Mouse (Mus musculus): ENCODE measurements at regions not wholly inside any gene's neighbourhood (a gene's known extent, or its start where the extent isn't known, plus 50 kb on each side); places are given as distances from the start of the nearest gene placed in this dataset.

DNA sequence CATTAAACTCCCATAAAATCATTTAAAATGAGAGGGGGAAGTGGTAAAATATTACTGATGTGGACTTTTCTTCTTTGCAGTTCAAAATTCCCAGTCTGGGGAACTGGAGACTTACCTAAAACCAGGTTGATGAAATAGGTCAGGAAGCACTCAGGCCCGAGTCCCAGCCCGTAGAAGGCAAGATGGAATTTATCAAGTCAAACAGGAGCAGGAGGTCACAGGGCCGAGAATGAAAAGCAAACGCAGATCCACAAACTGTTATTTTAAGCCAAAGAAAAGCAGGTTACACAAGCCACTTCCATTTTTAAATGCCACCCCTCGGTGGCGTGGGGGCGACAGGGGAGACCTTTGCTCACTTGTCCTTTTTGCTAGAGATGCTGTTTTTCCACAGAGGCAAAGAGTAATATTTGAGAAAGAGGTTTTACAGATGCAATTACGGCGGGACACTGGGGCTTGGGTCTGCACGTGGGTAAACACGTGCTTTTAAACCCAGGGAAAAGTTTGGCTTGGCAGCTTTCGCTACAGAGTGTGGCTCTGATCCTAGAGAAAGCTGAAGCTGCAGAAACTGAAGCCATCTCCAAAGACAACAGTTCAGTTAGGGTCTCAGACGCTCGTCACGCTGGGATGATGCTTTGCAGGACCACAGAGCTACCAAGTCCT is 241.0 kb upstream of the Lyplal1 start:
- TF ChIP-seq CTCF (conservative IDR thresholded peaks at IDR 0.05; ENCODE audit: low read length), result no peak
- TF ChIP-seq POU5F1 (IDR thresholded peaks at IDR 0.05; ENCODE audit: borderline replicate concordance, low read length), result no peak
- TF ChIP-seq NANOG (IDR thresholded peaks at IDR 0.05; ENCODE audit: borderline replicate concordance, low read length), result no peak
